Comparison of ENCODE assay signal across 10 mouse cellular contexts in the genomic region with DNA sequence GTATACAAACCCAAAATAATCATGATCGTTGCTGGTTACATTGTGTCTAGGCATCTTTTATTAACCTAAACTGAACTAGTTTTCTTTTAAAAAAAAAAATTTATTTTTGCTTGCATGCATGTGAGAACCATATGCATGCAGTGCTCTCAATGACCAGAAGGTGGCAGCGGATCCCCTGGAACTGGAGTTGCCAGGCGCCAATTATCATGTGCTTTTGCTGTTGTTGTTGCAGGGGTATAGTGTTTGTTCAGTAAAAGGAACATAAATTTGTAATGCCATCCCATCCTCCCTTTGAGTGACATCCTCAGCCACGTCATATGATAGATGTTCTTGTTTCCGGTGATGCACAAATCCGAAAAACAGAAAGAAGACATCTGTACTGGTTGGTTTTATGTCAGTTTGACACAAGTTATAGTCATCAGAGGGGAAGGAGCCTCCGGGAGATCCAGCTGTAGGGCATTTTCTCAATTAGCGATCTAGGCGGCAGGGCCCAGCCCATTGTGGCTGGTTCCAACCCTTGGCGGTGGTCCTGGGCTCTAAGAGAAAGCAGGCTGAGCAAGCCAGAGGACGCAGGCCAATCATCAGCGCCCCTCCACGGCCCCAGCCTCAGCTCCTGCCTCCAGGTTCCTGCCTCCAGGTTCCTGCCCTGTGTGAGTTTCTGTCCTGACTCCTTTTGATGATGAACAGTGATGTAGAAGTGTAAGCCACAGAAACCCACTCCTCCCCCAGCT. TPM values are rescaled to one million over a fixed set of nuclear protein-coding genes. Genes with fewer than 3 reads are reported as not detected.
DNase-seq lines count a peak whose midpoint lies in the region; ATAC-seq and TF ChIP-seq lines count a peak whose summit lies in the region.
"Had no signal": no experiment of that assay in that cellular context is flagged by ENCODE, and none has a peak within 500 bp of the region (broad histone marks: within the 10 kb centered on the region; RNA-seq: fewer than 3 reads in every experiment).

No protein-coding gene starts in this region.

- H3K9me3 ChIP-seq in forebrain, embryonic 16.5 days (ENCODE audit: control insufficient read depth, low read length): no peaks in the 10 kb centered on the region
- H3K9me3 ChIP-seq: embryonic facial prominence, embryonic 15.5 days had no signal

- TF ChIP-seq POLR2A in liver, adult 2 months (IDR thresholded peaks at IDR 0.05; ENCODE audit: extremely low read depth, insufficient read depth, low read length): no peak

- 32% methylated on average over 13 of the region's 13 CpGs for WGBS in forebrain, embryonic 16.5 days
- 56% methylated on average over 13 of the region's 13 CpGs for WGBS in liver, adult 2 months

- H3K4me1 ChIP-seq in forebrain, embryonic 16.5 days (replicated peaks; ENCODE audit: control insufficient read depth, insufficient read depth, low read length): peaks cover 32% of the 10 kb centered on the region
- H3K4me1 ChIP-seq in liver, adult 2 months (ENCODE audit: control insufficient read depth, insufficient read depth, low read length): no peaks in the 10 kb centered on the region

- no peak overlapping the region for H3K4me3 ChIP-seq in forebrain, embryonic 16.5 days (replicated peaks; ENCODE audit: low read length)
- H3K4me3 ChIP-seq in liver, adult 2 months (ENCODE audit: insufficient read depth, low read depth, low read length): no peak overlapping the region
- H3K4me3 ChIP-seq: embryonic facial prominence, embryonic 15.5 days; myocyte had no signal

- peaks cover 1% of the 10 kb centered on the region; the same call in 1 of the 2 replicates for H3K79me2 ChIP-seq in liver, adult 2 months (ENCODE audit: control insufficient read depth, insufficient read depth, low read length)

- peak; percentile 90 for TF ChIP-seq CTCF in liver, adult 2 months (IDR thresholded peaks at IDR 0.05; ENCODE audit: low read depth, low read length)

- peak; percentile 31 for ATAC-seq in forebrain, embryonic 16.5 days

- H3K36me3 ChIP-seq in forebrain, embryonic 16.5 days (ENCODE audit: control insufficient read depth, insufficient read depth): no peaks in the 10 kb centered on the region
- no peaks in the 10 kb centered on the region for H3K36me3 ChIP-seq in liver, adult 2 months (ENCODE audit: control insufficient read depth, insufficient read depth, low read length)
- H3K36me3 ChIP-seq: embryonic facial prominence, embryonic 15.5 days had no signal

- peaks cover 18% of the 10 kb centered on the region for H3K27me3 ChIP-seq in forebrain, embryonic 16.5 days (replicated peaks; ENCODE audit: control insufficient read depth, insufficient read depth, low read length)
- no peaks in the 10 kb centered on the region for H3K27me3 ChIP-seq in liver, adult 2 months (ENCODE audit: control insufficient read depth, insufficient read depth, low read length)

- H3K27ac ChIP-seq in forebrain, embryonic 16.5 days (ENCODE audit: low read length): no peak overlapping the region
- no peak overlapping the region for H3K27ac ChIP-seq in liver, adult 2 months (replicated peaks; ENCODE audit: insufficient read depth, low read depth, low read length)
- H3K27ac ChIP-seq: embryonic facial prominence, embryonic 15.5 days had no signal

- H3K9ac ChIP-seq in forebrain, embryonic 16.5 days (replicated peaks; ENCODE audit: low read depth, low read length): no peak overlapping the region
- no peak overlapping the region for H3K9ac ChIP-seq in liver, adult 2 months (ENCODE audit: low read depth, low read length)
- H3K9ac ChIP-seq: embryonic facial prominence, embryonic 15.5 days had no signal

- peak; percentile 72 to 90 for DNase-seq in left cerebral cortex, adult 18-20 months (ENCODE audit: low spot score in 2 of 2)
- no peak for DNase-seq in left cerebral cortex, adult 11 months (ENCODE audit: low spot score)
- peak; percentile 11 for DNase-seq in c-Kit-negative CD71-positive TER-119-positive erythroid progenitor cells, embryonic 14.5 days (ENCODE audit: low read depth, low spot score)
- DNase-seq in induced T-regulatory cell, adult 2 months (ENCODE audit: low read depth): peak; percentile 92
- DNase-seq in liver, adult 2 months (ENCODE audit: extremely low read depth, low read depth, low spot score): peak; percentile 46
- DNase-seq in ovary, postnatal 14 days (ENCODE audit: low spot score): peak; percentile 71
- DNase-seq in thymus, postnatal 14 days: peak; percentile 87

- H3K4me2 ChIP-seq in forebrain, embryonic 16.5 days (ENCODE audit: low read length): no peak overlapping the region
- H3K4me2 ChIP-seq: embryonic facial prominence, embryonic 15.5 days had no signal

RNA-seq across cellular contexts. Expression of gene Foxo1, which starts 5.5 kb away (rescaled TPM):
- total RNA-seq in left cerebral cortex, adult 18-20 months (2021): 10 to 100 TPM; 10.0 to 12.9 TPM
- 3.7 and 4.0 TPM in 2 replicates for polyA plus RNA-seq in forebrain, embryonic 16.5 days (2015; fragmentation: Nextera tagmentation; extraction: Ambion mirVana)
- total RNA-seq in liver, adult 2 months (2014; rRNA removed): 6.5 and 10.3 TPM in 2 replicates
- polyA plus RNA-seq in liver, adult 2 months (2012; rRNA removed): 5.8 and 7.4 TPM in 2 replicates
